Mouse (Mus musculus) testis, adult 2 months (tissue): Measurements from ENCODE around the gene Twsg1.

Experiments used
- CTCF ChIP-seq: fragments of 200-500 bp; IDR thresholded peaks from 2 replicates; pipeline ENCODE4 v1.5.1; 2012; ENCODE audit warnings: low read depth, mild to moderate bottlenecking, inconsistent platforms, low read length, moderate library complexity; ENCODE audit not compliant: control insufficient read depth, insufficient read depth, insufficient replicate concordance
- POLR2A ChIP-seq: fragments of 200-500 bp; IDR thresholded peaks from 2 replicates; pipeline ENCODE4 v1.6.1; 2012; ENCODE audit warnings: low read depth, mild to moderate bottlenecking, inconsistent platforms, low read length, moderate library complexity; ENCODE audit not compliant: control insufficient read depth

DNA sequence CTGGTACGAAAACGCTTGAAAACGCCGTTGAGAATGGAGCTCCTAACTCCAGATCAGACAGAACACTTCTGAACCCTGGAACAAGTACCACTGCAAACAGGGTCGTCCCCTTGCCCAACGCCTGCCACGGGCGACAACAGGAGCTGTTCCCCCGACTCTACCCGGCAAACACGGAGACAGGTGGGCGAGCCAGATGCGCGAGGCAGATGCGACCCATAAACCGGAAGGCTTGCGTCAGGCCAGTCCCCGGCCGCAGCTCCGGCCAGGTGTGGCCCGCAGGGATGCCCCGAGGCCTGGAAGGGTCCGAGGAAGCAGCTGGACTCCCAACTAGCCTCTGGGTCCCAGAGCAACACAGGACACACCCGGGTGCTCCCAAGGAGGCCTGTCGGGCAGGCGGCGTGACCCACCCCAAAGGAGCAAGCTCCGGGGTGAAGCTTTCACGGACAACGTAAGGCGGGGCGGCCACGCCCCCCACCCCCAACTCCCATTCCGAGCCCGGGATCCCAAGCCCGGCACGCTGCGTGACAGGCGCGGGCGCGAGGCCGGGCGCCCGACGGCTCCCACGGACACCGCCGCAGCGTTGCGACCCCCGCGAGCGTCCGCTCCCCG lies 66.9 kb downstream of the Twsg1 start:
- TF ChIP-seq CTCF (no peak), POLR2A (no peak)
